Mouse (Mus musculus) spleen, adult 12 weeks (tissue): ENCODE measurements at regions not wholly inside any gene's neighbourhood (a gene's known extent, or its start where the extent isn't known, plus 50 kb on each side); places are given as distances from the start of the nearest gene placed in this dataset.

ENCODE experiments used
- DNase-seq: peaks from one replicate; pipeline ENCODE4 v3.0.0; 2022; ENCODE audit warnings: low spot score

DNA sequence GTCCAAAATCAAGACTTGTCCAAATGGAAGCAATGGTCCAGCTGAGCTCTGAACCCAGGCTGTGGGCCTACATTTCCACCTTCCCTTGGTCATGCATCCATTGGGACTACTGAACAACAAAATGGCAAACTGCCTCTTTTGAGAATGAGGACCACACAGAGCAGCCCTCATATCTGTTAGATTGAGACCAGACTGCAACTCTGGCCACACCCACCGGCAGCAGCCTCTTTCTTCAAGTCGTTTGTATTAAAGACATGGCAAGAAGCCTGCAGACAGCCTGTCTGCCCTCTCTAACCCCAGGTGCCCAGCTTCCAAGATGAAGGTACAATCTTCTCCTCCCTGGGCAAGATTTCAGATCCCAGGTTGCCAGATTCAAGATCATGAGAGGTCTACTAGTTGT lies 51.8 kb upstream of the St6galnac3 start:
- DNase-seq = no peak

DNA sequence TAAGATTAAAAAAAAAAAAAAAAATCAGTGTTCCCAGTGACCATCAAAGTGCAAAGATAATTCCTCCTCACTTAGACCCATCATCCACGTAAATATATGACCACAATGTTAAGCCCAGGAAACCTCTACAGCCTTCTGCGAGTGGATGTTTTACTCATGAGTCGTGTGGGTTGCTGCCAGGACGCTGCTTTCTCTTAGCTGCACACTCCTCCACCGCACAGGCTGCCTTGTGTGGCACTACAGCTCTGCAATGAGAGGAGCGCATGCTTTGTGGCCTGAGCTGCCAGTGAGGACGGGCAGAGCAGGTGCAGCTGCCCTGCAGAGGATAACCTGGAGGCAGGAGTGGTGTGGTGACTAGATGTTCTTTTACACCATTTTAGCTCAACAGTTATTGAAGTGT lies 53.4 kb upstream of the St6galnac3 start:
- no peak for DNase-seq

- DNase-seq = no peak
Observed at GRCm38 (mm10) chr3:153782467-153782866, 57.5 kb upstream of the St6galnac3 start.

DNA sequence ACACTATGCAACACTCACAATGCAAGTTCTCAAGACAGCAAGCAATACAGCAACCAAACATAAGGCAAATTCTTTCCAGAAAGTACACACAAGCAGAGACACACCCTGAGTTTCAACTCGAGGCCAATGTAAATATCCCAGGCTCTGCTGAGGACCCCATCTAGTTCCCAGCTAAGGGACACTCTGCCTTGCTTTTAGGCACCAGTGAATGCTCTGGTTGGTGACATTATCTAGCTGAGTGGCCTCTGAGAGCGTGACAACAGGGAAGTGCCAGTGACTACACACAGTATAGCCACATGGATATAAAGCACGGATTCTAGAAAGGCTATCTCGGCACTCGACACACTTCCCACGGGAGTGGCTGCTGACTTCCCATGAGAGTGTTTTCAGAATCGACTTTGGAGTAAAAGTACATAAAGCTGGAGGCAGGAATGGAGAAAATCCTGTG lies 58.3 kb upstream of the St6galnac3 start:
- no peak for DNase-seq

GRCm38 (mm10) chr3:153783928-153784570 lies 59.1 kb upstream of the St6galnac3 start:
- no peak for DNase-seq

DNA sequence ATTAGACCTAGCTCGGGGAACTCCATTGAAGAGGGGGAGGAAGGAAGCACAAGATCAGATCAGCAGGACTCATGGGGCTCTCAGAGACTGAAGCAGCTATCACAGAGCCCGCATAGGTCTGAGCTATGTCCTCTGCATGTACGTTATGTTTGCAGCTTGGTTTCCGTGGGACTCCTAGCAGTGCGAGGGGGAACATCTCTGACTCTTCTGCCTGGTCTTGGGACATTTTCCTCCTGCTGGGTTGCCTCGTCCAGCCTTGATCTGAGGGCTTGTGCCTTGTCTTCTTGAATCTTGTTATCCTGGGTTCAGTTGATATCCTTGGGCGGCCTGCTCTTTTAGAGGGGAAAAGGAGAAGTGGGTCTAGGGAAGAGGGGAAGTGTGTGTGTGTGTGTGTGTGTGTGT lies 53.6 kb upstream of the Asb17 start:
- DNase-seq = no peak

DNA sequence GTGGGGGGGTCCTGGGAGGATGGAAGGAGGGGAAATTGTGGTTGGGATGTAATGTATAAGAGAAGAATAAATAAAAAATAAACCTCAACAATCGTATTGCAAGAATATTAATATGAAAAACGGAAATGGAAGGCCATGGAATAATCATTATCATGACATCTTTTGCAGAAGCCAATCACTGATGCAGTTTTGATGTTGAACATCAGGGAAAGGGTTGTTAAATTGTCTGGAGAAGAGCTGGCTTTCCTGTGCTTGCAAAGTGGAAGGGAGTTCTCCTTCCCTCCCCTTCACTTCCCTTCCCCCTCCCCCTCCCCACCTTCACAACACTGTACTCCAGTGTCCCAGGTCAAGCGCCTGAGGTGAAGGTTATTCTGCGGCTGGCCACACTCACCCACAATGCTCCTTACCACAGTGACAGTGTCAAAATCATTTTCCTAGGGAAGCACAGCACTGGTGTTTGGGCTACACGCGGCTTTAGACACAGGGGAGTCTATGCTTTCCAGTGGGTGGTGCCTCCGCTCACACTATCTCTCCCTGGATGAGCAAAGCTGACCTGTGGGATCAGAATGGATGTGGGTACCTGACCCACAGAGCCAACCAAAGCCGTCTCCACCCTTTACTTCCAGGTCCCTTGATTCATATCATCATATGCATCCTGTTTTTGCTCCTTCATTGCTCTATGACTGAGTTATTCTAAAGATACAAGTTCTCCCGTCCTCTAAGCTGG lies 53.0 kb upstream of the Asb17 start:
- DNase-seq = no peak

GRCm38 (mm10) chr3:153791610-153792363 lies 52.2 kb upstream of the Asb17 start:
- DNase-seq = peak; percentile 34

DNA sequence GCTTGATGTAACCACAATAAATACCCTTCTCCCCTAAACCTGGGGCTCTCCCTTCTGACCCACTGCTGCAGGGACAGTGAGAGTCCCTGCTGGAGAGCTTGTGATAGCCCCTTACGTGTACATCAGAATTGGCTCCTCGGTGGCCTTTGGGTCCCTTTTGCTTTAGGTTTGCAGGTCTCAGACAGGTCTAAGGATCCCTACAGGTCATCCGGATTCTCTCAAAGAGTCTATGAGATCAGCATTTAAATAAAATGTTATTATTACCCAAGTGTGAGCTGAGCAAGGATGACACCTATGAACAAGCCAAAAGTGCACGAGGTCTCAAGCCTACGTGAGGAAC lies 51.7 kb upstream of the Asb17 start:
- DNase-seq = no peak
